Mouse (Mus musculus): Measurements from ENCODE around the gene Mtus2.

The Mtus2 gene

DNA sequence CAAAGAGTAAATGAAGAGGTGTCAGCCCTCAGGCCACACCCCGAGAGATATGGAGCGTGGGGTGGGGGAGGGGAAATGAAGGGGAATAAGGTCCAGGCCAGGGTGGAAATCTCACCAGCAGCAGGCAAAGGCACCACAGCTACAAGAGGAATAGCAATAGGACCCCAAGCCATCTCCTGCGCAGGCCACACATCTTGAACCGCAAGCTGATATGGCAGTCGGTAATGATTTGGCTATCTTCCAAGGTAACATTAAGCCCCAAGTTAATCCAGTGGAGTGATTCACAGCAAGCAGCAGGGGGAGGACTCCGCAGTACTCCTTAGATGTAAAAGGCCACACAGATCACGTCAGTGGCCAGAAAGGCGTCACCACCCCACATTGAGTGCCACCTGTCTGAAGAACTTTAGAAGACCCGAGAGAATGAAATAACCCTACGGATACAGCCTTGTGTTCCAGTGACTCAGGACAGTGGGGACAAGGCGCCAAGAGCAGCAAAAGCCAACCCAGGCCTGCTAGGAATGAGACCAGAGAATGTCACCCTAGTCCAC is 374.2 kb downstream of the Mtus2 start:
- DNase-seq (ENCODE audit: extremely low read depth, insufficient read length, low spot score): no peak

- peak; percentile 36 for DNase-seq (ENCODE audit: extremely low read depth, insufficient read length, low spot score)
Observed at GRCm38 (mm10) chr5:148331926-148332621, 375.0 kb downstream of the Mtus2 start.

GRCm38 (mm10) chr5:148332622-148332974 is 375.5 kb downstream of the Mtus2 start:
- peak; percentile 40 for DNase-seq (ENCODE audit: extremely low read depth, insufficient read length, low spot score)

DNA sequence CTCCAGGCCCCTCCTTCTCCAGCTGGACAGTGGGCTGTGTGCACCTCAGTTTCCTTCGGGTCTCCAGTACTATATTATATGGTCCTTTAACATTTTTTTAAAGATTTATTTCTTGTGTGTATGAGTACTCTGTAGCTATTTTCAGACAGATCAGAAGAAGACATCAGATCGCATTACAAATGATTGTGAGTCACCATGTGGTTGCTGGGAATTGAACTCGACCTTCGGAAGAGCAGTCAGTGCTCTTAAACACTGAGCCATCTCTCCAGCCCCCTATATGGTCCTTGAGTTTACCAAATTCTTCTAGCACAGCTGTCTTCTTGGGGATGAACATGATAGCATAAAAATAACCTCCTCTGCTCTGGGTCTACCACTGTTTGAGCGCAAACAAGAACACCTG is 382.0 kb downstream of the Mtus2 start:
- DNase-seq (ENCODE audit: extremely low read depth, insufficient read length, low spot score): no peak

- DNase-seq (ENCODE audit: extremely low read depth, insufficient read length, low spot score): no peak
Observed at GRCm38 (mm10) chr5:148342061-148342741, 385.1 kb downstream of the Mtus2 start.

DNA sequence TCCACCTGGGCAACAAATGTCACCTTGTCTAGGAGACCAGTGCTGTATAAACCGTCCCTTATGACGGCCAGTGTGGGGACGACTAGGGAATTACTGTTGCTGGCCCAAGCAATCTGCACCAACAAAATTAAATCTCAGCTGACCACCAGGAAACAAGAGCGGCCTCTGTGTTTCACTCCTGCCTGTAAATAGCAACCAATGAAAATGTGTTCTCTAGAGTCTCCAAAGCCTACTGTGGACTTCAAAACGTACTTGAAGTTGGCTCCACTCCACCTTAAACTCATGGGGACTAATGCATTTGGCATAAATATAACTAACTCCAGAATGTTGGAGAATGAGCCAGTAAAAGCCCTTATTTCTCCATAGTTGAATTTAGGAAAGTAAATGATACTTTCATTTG is 387.3 kb downstream of the Mtus2 start:
- DNase-seq (ENCODE audit: extremely low read depth, insufficient read length, low spot score): no peak

- DNase-seq (ENCODE audit: extremely low read depth, insufficient read length, low spot score): no peak
Observed at GRCm38 (mm10) chr5:148346543-148346942, 389.4 kb downstream of the Mtus2 start.

- DNase-seq (ENCODE audit: extremely low read depth, insufficient read length, low spot score): no peak
Observed at GRCm38 (mm10) chr5:148348153-148348552, 391.0 kb downstream of the Mtus2 start.

- no peak for DNase-seq (ENCODE audit: extremely low read depth, insufficient read length, low spot score)
Observed at GRCm38 (mm10) chr5:148349327-148350011, 392.3 kb downstream of the Mtus2 start.

GRCm38 (mm10) chr5:148353429-148353828 is 396.3 kb downstream of the Mtus2 start:
- no peak for DNase-seq (ENCODE audit: extremely low read depth, insufficient read length, low spot score)

GRCm38 (mm10) chr5:148354536-148354935 is 397.4 kb downstream of the Mtus2 start:
- DNase-seq (ENCODE audit: extremely low read depth, insufficient read length, low spot score): no peak

- no peak for DNase-seq (ENCODE audit: extremely low read depth, insufficient read length, low spot score)
Observed at GRCm38 (mm10) chr5:148355822-148356221, 398.7 kb downstream of the Mtus2 start.

- no peak for DNase-seq (ENCODE audit: extremely low read depth, insufficient read length, low spot score)
Observed at GRCm38 (mm10) chr5:148357168-148357567, 400.0 kb downstream of the Mtus2 start.

DNA sequence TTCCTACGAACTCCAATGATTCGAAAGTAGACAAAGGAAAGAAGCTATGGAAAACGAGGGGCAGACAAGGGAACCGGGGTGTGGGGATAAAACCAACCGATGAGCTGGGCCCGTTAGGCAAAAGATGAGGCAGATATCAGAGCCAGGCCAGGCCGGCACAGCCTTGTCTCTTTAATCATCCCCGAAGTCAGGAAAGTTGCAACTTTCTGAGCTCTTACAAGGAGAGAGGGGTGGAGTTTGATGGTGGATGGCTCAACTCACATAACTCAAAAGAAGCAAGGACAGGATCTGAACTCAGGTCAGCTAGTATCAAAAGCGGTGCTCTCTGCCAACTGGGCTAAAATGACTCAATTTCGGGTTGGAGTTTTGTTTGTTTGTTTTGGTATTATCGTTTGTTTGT is 402.0 kb downstream of the Mtus2 start:
- DNase-seq (ENCODE audit: extremely low read depth, insufficient read length, low spot score): no peak

GRCm38 (mm10) chr5:148360922-148361758 is 404.0 kb downstream of the Mtus2 start:
- DNase-seq (ENCODE audit: extremely low read depth, insufficient read length, low spot score): peak; percentile 69

GRCm38 (mm10) chr5:148361759-148362010 is 404.6 kb downstream of the Mtus2 start:
- no peak for DNase-seq (ENCODE audit: extremely low read depth, insufficient read length, low spot score)

- no peak for DNase-seq (ENCODE audit: extremely low read depth, insufficient read length, low spot score)
Observed at GRCm38 (mm10) chr5:148362296-148362695, 405.2 kb downstream of the Mtus2 start.

- no peak for DNase-seq (ENCODE audit: extremely low read depth, insufficient read length, low spot score)
Observed at GRCm38 (mm10) chr5:148363441-148364113, 406.5 kb downstream of the Mtus2 start.

All from 3134 (cell line).